Mouse (Mus musculus) intestine, embryonic 14.5 days (tissue): ENCODE results near the gene Mgat1. TPM values are rescaled to one million over a fixed set of nuclear protein-coding genes. Genes with fewer than 3 reads are reported as not detected.
A peak's percentile ranks its signal among the peaks of the same experiment; 100 is the strongest.

ENCODE experiments used
- ATAC-seq: fragments of 200-750 bp; cut with Nextera tagmentation; replicated peaks from 2 replicates; pipeline ENCODE4 v1.8.0; 2017; ENCODE audit warnings: low read depth, moderate number of reproducible peaks, moderate TSS enrichment, moderate library complexity; ENCODE audit not compliant: low FRiP score, low TSS enrichment
- DNase-seq: peaks from one replicate; pipeline ENCODE4 v3.0.0-alpha.2; 2018; ENCODE audit warnings: low spot score
- H3K27ac ChIP-seq: fragments of 300-500 bp; sonication (generic); 2 replicates; pipeline ENCODE4 v1.5.1; 2014; ENCODE audit warnings: low read depth, mild to moderate bottlenecking, control low read depth
- H3K27me3 ChIP-seq: fragments of 300-500 bp; sonication (generic); replicated peaks from 2 replicates; pipeline ENCODE4 v1.6.1; 2014; ENCODE audit warnings: low read length, control low read depth; ENCODE audit not compliant: control insufficient read depth, insufficient read depth
- H3K36me3 ChIP-seq: fragments of 300-500 bp; sonication (generic); 2 replicates; pipeline ENCODE4 v1.6.1; 2014; ENCODE audit warnings: low read length, control low read depth; ENCODE audit not compliant: control insufficient read depth, insufficient read depth
- H3K4me1 ChIP-seq: fragments of 300-500 bp; sonication (generic); replicated peaks from 2 replicates; pipeline ENCODE4 v1.6.1; 2014; ENCODE audit warnings: low read length, control low read depth, mixed read lengths; ENCODE audit not compliant: control insufficient read depth, insufficient read depth
- H3K4me2 ChIP-seq: fragments of 300-500 bp; sonication (generic); 2 replicates; pipeline ENCODE4 v1.6.1; 2014; ENCODE audit warnings: low read length
- H3K4me3 ChIP-seq: fragments of 300-500 bp; sonication (generic); 2 replicates; pipeline ENCODE4 v1.5.1; 2014; ENCODE audit warnings: low read depth, low read length, control low read depth, mixed read lengths
- H3K9ac ChIP-seq: fragments of 300-500 bp; sonication (generic); 2 replicates; pipeline ENCODE4 v1.6.1; 2014; ENCODE audit warnings: mild to moderate bottlenecking, low read length
- H3K9me3 ChIP-seq: fragments of 300-500 bp; sonication (generic); 2 replicates; pipeline ENCODE4 v1.6.1; 2016; ENCODE audit warnings: low read length, control low read depth; ENCODE audit not compliant: control insufficient read depth
- WGBS: fragments of 180-500 bp; shearing (Covaris S2); extraction: QIAGEN DNeasy Blood & Tissue Kit; methylation state at CpG from one replicate; pipeline ENCODE4 v1.1.7; 2014; 5-methylcytosine and 5-hydroxymethylcytosine counted together
- polyA plus RNA-seq: library from polyadenylated mRNA; unstranded; fragments of >200 nt; fragmentation: Nextera tagmentation; extraction: Ambion mirVana; gene quantifications from 2 replicates; pipeline ENCODE4 v1.2.1, GENCODE M21; 2014

Gene Mgat1
- polyA plus RNA-seq, 1 experiment from 2014 or later = 52.9 TPM

DNA sequence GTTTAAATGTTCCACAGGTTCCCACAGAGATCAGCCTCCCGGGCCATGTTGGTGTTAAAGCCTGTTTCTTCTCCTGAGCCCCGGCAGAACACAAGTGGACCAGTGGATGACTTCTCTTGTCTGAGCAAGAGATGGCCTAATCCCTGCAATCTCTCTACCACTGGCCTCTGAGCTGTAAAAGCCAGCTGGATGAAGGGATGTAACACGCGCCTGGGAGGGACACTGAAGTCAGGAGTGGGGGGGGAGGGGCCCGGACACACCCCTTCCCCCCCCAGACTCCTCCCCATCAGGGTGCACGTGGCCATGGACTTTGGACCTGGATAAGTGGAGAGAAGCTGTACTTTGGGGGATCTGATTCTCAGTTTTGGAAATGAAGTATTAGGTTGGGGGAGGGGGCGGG lies 1.2 kb downstream of the Mgat1 start:
- 22% methylated on average over 7 of the region's 7 CpGs for WGBS
- Histone ChIP-seq H3K36me3 (no peaks in the 10 kb centered on the region), H3K27ac (peak overlapping the region; percentile 88; the same call in 1 of the 2 replicates), H3K9me3 (no peaks in the 10 kb centered on the region), H3K4me1 (peaks cover 52% of the 10 kb centered on the region), H3K9ac (no peak overlapping the region), H3K4me2 (peak overlapping the region; percentile 73), H3K27me3 (no peaks in the 10 kb centered on the region), H3K4me3 (peak overlapping the region; percentile 61)
- ATAC-seq (no peak), DNase-seq (peak; percentile 66)

DNA sequence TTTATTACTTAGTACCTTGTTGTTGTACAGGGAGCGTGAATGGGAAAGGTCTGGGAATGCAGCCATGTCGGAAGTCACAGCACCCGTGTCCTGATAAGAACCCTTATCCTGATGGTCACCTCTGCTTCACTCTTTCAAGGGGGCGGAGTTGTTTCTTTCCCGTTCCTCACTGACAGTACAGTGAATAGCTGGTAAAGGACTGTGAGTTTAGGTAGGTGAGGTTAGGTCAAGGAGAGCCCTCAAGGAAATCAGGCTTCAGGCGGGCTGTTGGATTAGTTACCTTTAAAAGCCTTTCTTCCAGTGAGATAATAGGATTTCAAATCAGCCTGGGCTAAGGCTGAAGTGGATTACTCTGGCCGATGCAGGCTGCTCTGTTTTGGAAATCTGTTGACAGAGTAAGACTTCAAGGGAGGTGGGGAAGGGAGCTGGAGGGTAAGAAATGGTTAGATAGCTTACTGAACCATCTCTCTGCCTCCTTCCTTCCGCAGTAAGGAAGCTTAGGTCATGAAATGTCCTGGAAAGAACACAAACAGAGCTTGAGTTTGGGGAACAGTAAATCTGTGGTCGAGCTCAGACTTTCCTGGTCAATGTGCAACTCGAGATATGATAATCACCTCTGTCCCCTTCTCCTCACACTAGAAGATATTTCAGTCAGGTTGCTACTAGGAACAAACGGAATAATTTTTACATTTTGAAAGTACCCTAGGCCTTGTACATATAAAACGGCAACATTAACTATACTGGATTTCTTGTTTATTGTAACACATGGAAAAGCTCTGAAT lies 1.8 kb downstream of the Mgat1 start:
- ATAC-seq = no peak
- H3K27me3 ChIP-seq = no peaks in the 10 kb centered on the region
- H3K9ac ChIP-seq = no peak overlapping the region
- no peak for DNase-seq
- H3K4me3 ChIP-seq = peak overlapping the region; percentile 61
- H3K27ac ChIP-seq = peak overlapping the region; percentile 88
- H3K9me3 ChIP-seq = no peaks in the 10 kb centered on the region
- peak overlapping the region; percentile 73 for H3K4me2 ChIP-seq
- peaks cover 54% of the 10 kb centered on the region for H3K4me1 ChIP-seq
- no peaks in the 10 kb centered on the region for H3K36me3 ChIP-seq
- WGBS = 34% methylated on average over 12 of the region's 12 CpGs

DNA sequence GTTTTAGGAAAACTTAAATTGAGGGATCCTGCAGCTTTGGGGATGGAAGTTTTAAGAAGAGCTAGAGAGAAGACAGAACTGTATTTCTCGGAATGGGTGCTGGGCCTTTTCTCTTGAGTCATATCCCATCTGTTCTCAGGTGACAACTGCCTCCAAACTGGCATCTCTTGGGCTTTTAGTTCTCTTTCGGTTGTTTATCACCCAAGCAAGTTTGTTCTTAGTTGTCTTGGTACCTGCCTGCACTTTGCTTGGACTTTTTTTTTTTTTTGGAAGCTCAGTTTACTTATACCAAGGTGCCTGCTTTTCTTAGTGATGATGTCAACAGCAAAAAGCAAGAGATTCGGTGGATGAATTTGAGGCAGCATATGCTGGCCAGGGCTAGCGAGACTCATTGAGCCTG lies 2.5 kb downstream of the Mgat1 start:
- H3K4me2 ChIP-seq = peak overlapping the region; percentile 73
- WGBS = 74% methylated on average over 4 of the region's 4 CpGs
- H3K9me3 ChIP-seq = no peaks in the 10 kb centered on the region
- no peak for ATAC-seq
- no peak overlapping the region for H3K4me3 ChIP-seq
- no peak overlapping the region for H3K27ac ChIP-seq
- H3K9ac ChIP-seq = no peak overlapping the region
- H3K27me3 ChIP-seq = no peaks in the 10 kb centered on the region
- H3K4me1 ChIP-seq = peaks cover 60% of the 10 kb centered on the region
- DNase-seq = no peak
- H3K36me3 ChIP-seq = no peaks in the 10 kb centered on the region

DNA sequence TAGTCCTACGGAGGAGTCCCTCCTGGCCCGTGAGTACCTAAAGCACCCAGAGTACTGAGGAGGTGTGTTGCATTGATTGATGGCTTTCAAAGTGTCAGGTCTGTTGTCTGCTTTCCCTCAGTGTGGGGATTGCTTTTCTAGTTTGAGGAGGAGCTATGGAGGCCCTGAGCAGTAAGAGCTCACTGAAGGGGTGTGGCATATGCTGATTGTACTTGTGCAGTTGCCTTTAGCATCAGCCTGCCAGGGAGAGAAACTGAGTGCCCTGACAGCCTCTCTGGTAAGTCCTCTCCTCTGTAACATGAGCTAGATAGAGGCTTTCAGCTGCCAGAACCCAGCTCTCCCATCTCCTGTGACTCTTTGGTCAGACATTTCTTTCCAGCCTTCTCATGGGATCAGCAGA lies 3.3 kb downstream of the Mgat1 start:
- no peak for ATAC-seq
- H3K4me3 ChIP-seq = no peak overlapping the region
- no peaks in the 10 kb centered on the region for H3K27me3 ChIP-seq
- no peak overlapping the region for H3K9ac ChIP-seq
- H3K27ac ChIP-seq = no peak overlapping the region
- no peaks in the 10 kb centered on the region; the same call in 1 of the 2 replicates for H3K36me3 ChIP-seq
- WGBS = 24% methylated on average over 2 of the region's 2 CpGs
- no peak for DNase-seq
- no peaks in the 10 kb centered on the region for H3K9me3 ChIP-seq
- 0 out of 2 replicates have a peak overlapping the region, but pooled peaks have one; percentile 73 for H3K4me2 ChIP-seq
- peaks cover 66% of the 10 kb centered on the region for H3K4me1 ChIP-seq

DNA sequence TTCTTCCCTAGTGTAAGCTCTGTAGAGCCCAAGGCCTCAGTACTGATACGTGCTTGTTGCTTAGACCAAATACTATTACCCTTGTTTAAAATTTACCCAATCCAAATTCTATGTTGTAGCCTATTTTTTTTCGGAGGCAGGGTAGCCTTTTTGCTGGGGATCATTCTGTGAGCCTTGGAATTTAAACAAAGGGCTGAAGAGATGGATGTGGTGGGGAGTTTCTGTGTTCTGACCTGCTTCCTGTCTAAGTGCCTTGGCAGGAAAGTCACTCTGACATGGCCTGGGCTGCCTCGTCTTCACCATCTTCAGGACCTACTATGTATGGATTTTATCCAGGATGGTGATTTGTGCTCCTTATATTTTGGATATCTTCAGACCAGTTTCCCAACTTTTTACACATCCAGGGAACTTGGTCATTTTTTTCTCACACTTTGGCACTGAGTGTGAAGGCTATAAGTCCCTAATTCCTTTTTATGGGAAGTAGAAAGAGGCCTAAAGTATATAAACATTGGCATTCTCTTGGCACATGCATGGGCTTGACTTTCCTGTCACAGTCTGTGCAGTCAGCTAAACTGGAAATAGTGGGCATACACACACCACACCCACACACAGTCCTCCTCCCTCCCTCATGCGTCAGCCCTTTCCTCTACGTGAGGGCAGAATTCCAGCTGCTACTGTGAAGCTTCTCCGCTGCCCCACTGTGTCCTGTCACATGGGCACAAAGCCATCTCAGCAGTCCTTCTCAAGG lies 4.4 kb downstream of the Mgat1 start:
- no peak overlapping the region for H3K4me2 ChIP-seq
- H3K27me3 ChIP-seq = no peaks in the 10 kb centered on the region
- no peak for DNase-seq
- peaks cover 63% of the 10 kb centered on the region for H3K4me1 ChIP-seq
- no peak overlapping the region for H3K4me3 ChIP-seq
- H3K9ac ChIP-seq = no peak overlapping the region
- no peaks in the 10 kb centered on the region for H3K9me3 ChIP-seq
- H3K36me3 ChIP-seq = peaks cover 9% of the 10 kb centered on the region; the same call in 1 of the 2 replicates
- 46% methylated on average over 6 of the region's 6 CpGs for WGBS
- peak overlapping the region; percentile 88; the same call in 1 of the 2 replicates for H3K27ac ChIP-seq
- ATAC-seq = no peak

DNA sequence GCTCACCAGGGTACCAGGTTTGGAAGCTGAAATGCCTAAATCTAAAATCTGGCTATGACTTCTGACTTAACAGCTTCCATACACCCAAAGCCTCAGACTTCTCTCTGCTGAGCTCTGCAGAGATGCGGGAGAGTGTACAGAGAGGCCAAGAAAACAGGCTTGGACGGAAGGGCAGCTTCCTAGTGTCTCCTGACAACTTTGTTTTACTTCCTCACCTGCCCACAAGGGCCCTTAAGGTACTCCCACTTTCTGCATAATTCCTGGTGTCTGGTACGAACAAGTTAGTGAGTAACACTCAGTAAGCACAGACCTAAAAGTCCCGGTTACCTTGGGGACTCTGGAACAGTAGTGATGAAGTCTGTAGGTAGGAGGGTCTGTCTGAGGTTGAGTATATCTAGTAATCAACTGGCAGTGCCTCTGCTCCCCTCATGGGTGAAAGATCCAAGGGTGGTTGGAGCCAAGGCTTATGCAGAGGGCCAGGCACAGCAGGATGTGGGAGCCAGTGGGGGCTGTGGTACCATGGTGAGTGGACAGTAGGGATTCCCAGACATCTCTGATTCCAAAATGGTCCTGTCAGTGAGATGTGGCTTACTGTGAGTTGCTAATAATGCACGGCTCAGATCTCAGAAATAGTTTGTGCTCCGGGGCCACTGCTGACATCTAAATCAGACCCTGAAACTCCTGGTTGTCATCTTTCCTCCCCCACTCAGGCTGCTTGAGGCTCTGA lies 5.1 kb downstream of the Mgat1 start:
- peak overlapping the region; percentile 87; the same call in 1 of the 2 replicates for H3K4me2 ChIP-seq
- DNase-seq = no peak
- no peaks in the 10 kb centered on the region for H3K27me3 ChIP-seq
- peaks cover 16% of the 10 kb centered on the region for H3K36me3 ChIP-seq
- H3K4me3 ChIP-seq = no peak overlapping the region
- H3K9me3 ChIP-seq = no peaks in the 10 kb centered on the region
- H3K27ac ChIP-seq = peak overlapping the region; percentile 88; the same call in 1 of the 2 replicates
- WGBS = 80% methylated on average over 6 of the region's 6 CpGs
- H3K9ac ChIP-seq = no peak overlapping the region
- ATAC-seq = no peak
- H3K4me1 ChIP-seq = peaks cover 63% of the 10 kb centered on the region

DNA sequence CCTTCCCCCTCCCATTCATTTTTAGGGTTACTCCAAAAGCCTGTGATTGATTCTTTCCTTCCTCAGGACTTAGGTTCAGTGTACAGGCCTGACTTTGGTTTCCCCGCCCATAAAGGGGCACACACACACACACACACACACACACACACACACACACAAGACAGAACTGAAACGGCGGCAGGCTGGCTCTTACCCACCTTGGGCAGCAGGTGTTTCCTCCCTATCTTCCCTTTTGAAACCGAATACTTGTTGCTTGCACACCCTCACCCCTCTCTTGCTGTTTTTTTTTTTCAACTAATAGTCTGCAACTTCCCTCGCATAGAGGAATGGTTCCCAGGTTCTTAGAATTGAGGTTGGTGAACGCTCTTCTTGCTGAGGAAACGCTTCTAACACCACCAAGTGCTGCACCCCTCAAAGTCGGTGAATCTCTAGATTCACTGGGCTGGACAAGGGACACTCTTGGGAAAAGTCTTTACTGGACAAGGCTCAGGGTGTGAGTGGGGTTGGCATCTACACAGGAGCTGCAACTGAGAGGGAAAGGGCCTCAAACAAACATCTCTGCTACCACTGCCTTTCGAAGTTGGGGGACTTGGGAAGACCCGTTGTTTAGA lies 5.9 kb downstream of the Mgat1 start:
- peaks cover 59% of the 10 kb centered on the region for H3K4me1 ChIP-seq
- H3K27ac ChIP-seq = peak overlapping the region; percentile 88
- no peak for ATAC-seq
- peak overlapping the region; percentile 65 for H3K4me3 ChIP-seq
- H3K9me3 ChIP-seq = no peaks in the 10 kb centered on the region
- H3K27me3 ChIP-seq = no peaks in the 10 kb centered on the region
- peak overlapping the region; percentile 78 for H3K9ac ChIP-seq
- peaks cover 24% of the 10 kb centered on the region for H3K36me3 ChIP-seq
- H3K4me2 ChIP-seq = peak overlapping the region; percentile 87
- no peak for DNase-seq
- WGBS = 22% methylated on average over 10 of the region's 10 CpGs
